Mouse (Mus musculus) G1E (cell line): ENCODE measurements around the gene Agmat. TPM values are rescaled to one million over a fixed set of nuclear protein-coding genes. Genes with fewer than 3 reads are reported as not detected.

ENCODE experiments used
- ATAC-seq: 2 replicates; pipeline ENCODE4 v1.8.0; 2016; ENCODE audit warnings: mild to moderate bottlenecking; ENCODE audit not compliant: insufficient number of reproducible peaks, poor library complexity, low FRiP score, severe bottlenecking; ENCODE audit errors: extremely low read depth
- DNase-seq: peaks from one replicate; pipeline ENCODE4 v3.0.0; 2012; ENCODE audit warnings: low spot score
- H3K27me3 ChIP-seq: 2 replicates; pipeline ENCODE4 v1.6.1; 2012; ENCODE audit warnings: mild to moderate bottlenecking, low read length, inconsistent platforms; ENCODE audit not compliant: insufficient read depth
- H3K36me3 ChIP-seq: replicated peaks from 2 replicates; pipeline ENCODE3; 2012; ENCODE audit warnings: mild to moderate bottlenecking, inconsistent platforms
- H3K4me1 ChIP-seq: 2 replicates; pipeline ENCODE4 v1.6.1; 2012; ENCODE audit warnings: low read depth, low read length, inconsistent platforms, mixed read lengths; ENCODE audit not compliant: insufficient read depth
- H3K4me3 ChIP-seq: 2 replicates; pipeline ENCODE4 v1.5.1; 2012; ENCODE audit warnings: low read depth, mild to moderate bottlenecking, inconsistent platforms, low read length, moderate library complexity, mixed read lengths
- H3K9me3 ChIP-seq: replicated peaks from 2 replicates; pipeline ENCODE4 v1.6.1; 2012; ENCODE audit warnings: inconsistent platforms
- CTCF ChIP-seq: IDR thresholded peaks from 2 replicates; pipeline ENCODE4 v1.5.1; 2012; ENCODE audit warnings: low read depth, low read length, inconsistent platforms, mixed read lengths
- GATA1 ChIP-seq: IDR thresholded peaks from 2 replicates; pipeline ENCODE4 v1.6.1; 2012; ENCODE audit warnings: borderline replicate concordance, low read length, inconsistent platforms, mixed read lengths
- GATA2 ChIP-seq: IDR thresholded peaks from 2 replicates; pipeline ENCODE4 v1.6.1; 2012; ENCODE audit warnings: low read depth, low read length, inconsistent platforms, borderline replicate concordance
- POLR2AphosphoS5 ChIP-seq: IDR thresholded peaks from 2 replicates; pipeline ENCODE4 v1.6.1; 2012; ENCODE audit warnings: low read depth, low read length, inconsistent platforms; ENCODE audit not compliant: insufficient replicate concordance
- TAL1 ChIP-seq: conservative IDR thresholded peaks from 2 replicates; pipeline ENCODE4 v1.6.1; 2012; ENCODE audit warnings: low read depth, low read length, inconsistent platforms, mixed read lengths
- polyA plus RNA-seq: library from polyadenylated mRNA; stranded (reverse); fragments of >175 nt; gene quantifications from 2 replicates; pipeline ENCODE4 v1.2.3, GENCODE M21; 2012
- total RNA-seq, 2 experiments: library from RNA; stranded (forward) in 1 of 2; stranded (reverse) in 1 of 2; fragments of 200-1000 nt in 1 of 2; fragments of >200 nt in 1 of 2; fragmentation: Nextera tagmentation in 1 of 2; gene quantifications; 2 replicates each; pipeline ENCODE4 v1.2.3; 2014 to 2017

Agmat gene
- total and polyA plus RNA-seq, 3 experiments = 0.05 TPM; not detected in 2

- TF ChIP-seq GATA1 (no peak), GATA2 (no peak), CTCF (no peak), TAL1 (no peak), POLR2AphosphoS5 (no peak)
- H3K27me3 ChIP-seq = peaks cover 21% of the 10 kb centered on the region
- H3K9me3 ChIP-seq = no peaks in the 10 kb centered on the region
- peaks cover 21% of the 10 kb centered on the region for H3K4me1 ChIP-seq
- no peak overlapping the region for H3K4me3 ChIP-seq
- no peak for ATAC-seq
- H3K36me3 ChIP-seq = no peaks in the 10 kb centered on the region
- no peak for DNase-seq
Observed at GRCm38 (mm10) chr4:141731766-141732165, 14.7 kb upstream of the Agmat start.

GRCm38 (mm10) chr4:141734446-141735205, 11.8 kb upstream of the Agmat start:
- Histone ChIP-seq H3K27me3 (peaks cover 13% of the 10 kb centered on the region; the same call in 1 of the 2 replicates), H3K4me1 (peaks cover 21% of the 10 kb centered on the region), H3K9me3 (no peaks in the 10 kb centered on the region), H3K36me3 (no peaks in the 10 kb centered on the region), H3K4me3 (peak overlapping the region; percentile 53; the same call in 1 of the 2 replicates)
- DNase-seq (peak; percentile 74), ATAC-seq (peak; percentile 80)
- TF ChIP-seq TAL1 (no peak), CTCF (no peak), GATA1 (no peak), POLR2AphosphoS5 (no peak), GATA2 (no peak)

- DNase-seq (no peak), ATAC-seq (no peak)
- H3K27me3 ChIP-seq = peaks cover 11% of the 10 kb centered on the region; the same call in 1 of the 2 replicates
- H3K36me3 ChIP-seq = no peaks in the 10 kb centered on the region
- peak overlapping the region; percentile 53; the same call in 1 of the 2 replicates for H3K4me3 ChIP-seq
- TF ChIP-seq POLR2AphosphoS5 = no peak
- no peak for TF ChIP-seq TAL1
- TF ChIP-seq GATA2 = no peak
- no peak for TF ChIP-seq GATA1
- TF ChIP-seq CTCF = no peak
- H3K4me1 ChIP-seq = peaks cover 21% of the 10 kb centered on the region
- H3K9me3 ChIP-seq = no peaks in the 10 kb centered on the region
Observed at GRCm38 (mm10) chr4:141735206-141735560, 11.3 kb upstream of the Agmat start.

GRCm38 (mm10) chr4:141736856-141737255, 9.6 kb upstream of the Agmat start:
- DNase-seq (no peak), ATAC-seq (no peak)
- peaks cover 15% of the 10 kb centered on the region for H3K4me1 ChIP-seq
- H3K9me3 ChIP-seq = no peaks in the 10 kb centered on the region
- H3K4me3 ChIP-seq = no peak overlapping the region
- H3K36me3 ChIP-seq = no peaks in the 10 kb centered on the region
- H3K27me3 ChIP-seq = peaks cover 5% of the 10 kb centered on the region; the same call in 1 of the 2 replicates
- TF ChIP-seq CTCF = no peak
- no peak for TF ChIP-seq GATA1
- no peak for TF ChIP-seq TAL1
- TF ChIP-seq POLR2AphosphoS5 = no peak
- no peak for TF ChIP-seq GATA2

GRCm38 (mm10) chr4:141738015-141738414, 8.5 kb upstream of the Agmat start:
- Histone ChIP-seq H3K9me3 (no peaks in the 10 kb centered on the region), H3K27me3 (peaks cover 5% of the 10 kb centered on the region; the same call in 1 of the 2 replicates)
- DNase-seq = no peak

GRCm38 (mm10) chr4:141741856-141742255, 4.6 kb upstream of the Agmat start:
- TF ChIP-seq GATA2 (no peak), CTCF (no peak), GATA1 (no peak), POLR2AphosphoS5 (no peak), TAL1 (no peak)
- no peaks in the 10 kb centered on the region for H3K9me3 ChIP-seq
- ATAC-seq (no peak), DNase-seq (no peak)
- H3K36me3 ChIP-seq = no peaks in the 10 kb centered on the region
- H3K27me3 ChIP-seq = no peaks in the 10 kb centered on the region
- H3K4me3 ChIP-seq = no peak overlapping the region
- H3K4me1 ChIP-seq = peaks cover 16% of the 10 kb centered on the region

More at GRCm38 (mm10) chr4:141738015-141738414, 8.5 kb upstream of the Agmat start:
- Histone ChIP-seq H3K36me3 (no peaks in the 10 kb centered on the region), H3K4me1 (peaks cover 11% of the 10 kb centered on the region), H3K4me3 (no peak overlapping the region)
- ATAC-seq = no peak
- TF ChIP-seq GATA2 = no peak
